Comparison of ENCODE assay signal across 9 mouse cellular contexts in genomic region chr3:96414126-96414950, GRCm38 (mm10). TPM values are rescaled to one million over a fixed set of nuclear protein-coding genes. Genes with fewer than 3 reads are reported as not detected.
DNase-seq lines count a peak whose midpoint lies in the region; ATAC-seq and TF ChIP-seq lines count a peak whose summit lies in the region.
"Had no signal": no experiment of that assay in that cellular context is flagged by ENCODE, and none has a peak within 500 bp of the region (broad histone marks: within the 10 kb centered on the region; RNA-seq: fewer than 3 reads in every experiment).

No protein-coding gene starts in this region.

- H3K4me1 ChIP-seq in bone marrow macrophage, adult 2 months (ENCODE audit: control insufficient read depth, insufficient read depth, low read length): peaks cover 8% of the 10 kb centered on the region
- H3K4me1 ChIP-seq in heart, embryonic 12.5 days (replicated peaks): peaks cover 6% of the 10 kb centered on the region
- H3K4me1 ChIP-seq in kidney, postnatal 0 days (replicated peaks; ENCODE audit: insufficient read depth, low read length): no peaks in the 10 kb centered on the region
- H3K4me1 ChIP-seq in liver, embryonic 16.5 days (ENCODE audit: control insufficient read depth, low read depth, low read length): peaks cover 20% of the 10 kb centered on the region
- H3K4me1 ChIP-seq in neural tube, embryonic 12.5 days: peaks cover 3% of the 10 kb centered on the region; the same call in 1 of the 2 replicates
- no peaks in the 10 kb centered on the region for H3K4me1 ChIP-seq in stomach, postnatal 0 days (replicated peaks; ENCODE audit: control insufficient read depth, insufficient read depth)

- ATAC-seq in erythroblast, adult 5-6 weeks (replicated peaks; ENCODE audit: low FRiP score, poor library complexity, severe bottlenecking): peak; percentile 95
- peak; percentile 92 for ATAC-seq in heart, embryonic 12.5 days (ENCODE audit: insufficient number of reproducible peaks, low FRiP score)
- ATAC-seq in kidney, postnatal 0 days (replicated peaks; ENCODE audit: low FRiP score, low read depth): peak; percentile 77
- peak; percentile 86 for ATAC-seq in liver, embryonic 16.5 days (ENCODE audit: low read depth)
- peak; percentile 90 for ATAC-seq in neural tube, embryonic 12.5 days (ENCODE audit: low FRiP score, low read depth)
- peak; percentile 86 for ATAC-seq in stomach, postnatal 0 days (ENCODE audit: low FRiP score, low TSS enrichment)

- H3K4me3 ChIP-seq in bone marrow macrophage, adult 2 months (ENCODE audit: insufficient read depth, low read length): peak overlapping the region; percentile 81
- peak overlapping the region; percentile 71 for H3K4me3 ChIP-seq in heart, embryonic 12.5 days
- peak overlapping the region; percentile 61 for H3K4me3 ChIP-seq in kidney, postnatal 0 days (replicated peaks; ENCODE audit: low read depth, low read length)
- peak overlapping the region; percentile 74 for H3K4me3 ChIP-seq in liver, embryonic 16.5 days (ENCODE audit: low read depth, low read length)
- H3K4me3 ChIP-seq in neural tube, embryonic 12.5 days: peak overlapping the region; percentile 67
- peak overlapping the region; percentile 62 for H3K4me3 ChIP-seq in stomach, postnatal 0 days (ENCODE audit: low read depth, low read length)

- peak overlapping the region; percentile 87 for H3K27ac ChIP-seq in bone marrow macrophage, adult 2 months (ENCODE audit: insufficient read depth, low read depth, low read length)
- peak overlapping the region; percentile 64 for H3K27ac ChIP-seq in heart, embryonic 12.5 days (ENCODE audit: poor library complexity, severe bottlenecking)
- peak overlapping the region; percentile 87 for H3K27ac ChIP-seq in kidney, postnatal 0 days
- peak overlapping the region; percentile 81 for H3K27ac ChIP-seq in liver, embryonic 16.5 days (ENCODE audit: low read length)
- H3K27ac ChIP-seq in neural tube, embryonic 12.5 days: peak overlapping the region; percentile 85
- H3K27ac ChIP-seq in stomach, postnatal 0 days (replicated peaks): peak overlapping the region; percentile 90

- H3K4me2 ChIP-seq in heart, embryonic 12.5 days: peak overlapping the region; percentile 96
- peak overlapping the region; percentile 97 for H3K4me2 ChIP-seq in kidney, postnatal 0 days (ENCODE audit: low read length)
- H3K4me2 ChIP-seq in liver, embryonic 16.5 days (ENCODE audit: low read depth, low read length): peak overlapping the region; percentile 81
- H3K4me2 ChIP-seq in neural tube, embryonic 12.5 days (replicated peaks): peak overlapping the region; percentile 78
- H3K4me2 ChIP-seq in stomach, postnatal 0 days (replicated peaks; ENCODE audit: low read depth): peak overlapping the region; percentile 91

- H3K9me3 ChIP-seq in heart, embryonic 12.5 days (replicated peaks): no peaks in the 10 kb centered on the region
- no peaks in the 10 kb centered on the region for H3K9me3 ChIP-seq in kidney, postnatal 0 days (replicated peaks; ENCODE audit: low read length)
- H3K9me3 ChIP-seq in liver, embryonic 16.5 days (replicated peaks; ENCODE audit: control insufficient read depth, low read length): no peaks in the 10 kb centered on the region
- H3K9me3 ChIP-seq in neural tube, embryonic 12.5 days: no peaks in the 10 kb centered on the region
- H3K9me3 ChIP-seq in stomach, postnatal 0 days (ENCODE audit: control insufficient read depth, low read length): no peaks in the 10 kb centered on the region

- H3K9ac ChIP-seq in heart, embryonic 12.5 days: peak overlapping the region; percentile 90
- peak overlapping the region; percentile 84 for H3K9ac ChIP-seq in kidney, postnatal 0 days (ENCODE audit: low read depth, low read length)
- H3K9ac ChIP-seq in liver, embryonic 16.5 days (ENCODE audit: low read depth, low read length): peak overlapping the region; percentile 77
- H3K9ac ChIP-seq in neural tube, embryonic 12.5 days: peak overlapping the region; percentile 89
- peak overlapping the region; percentile 90 for H3K9ac ChIP-seq in stomach, postnatal 0 days (ENCODE audit: low read length)

- no peak for TF ChIP-seq CTCF in bone marrow macrophage, adult 2 months (IDR thresholded peaks at IDR 0.05; ENCODE audit: low read depth, low read length)
- no peak for TF ChIP-seq CTCF in kidney, postnatal 0 days (IDR thresholded peaks at IDR 0.05; ENCODE audit: low read depth)
- no peak for TF ChIP-seq CTCF in stomach, postnatal 0 days (IDR thresholded peaks at IDR 0.05; ENCODE audit: low read depth)

- no peaks in the 10 kb centered on the region for H3K36me3 ChIP-seq in heart, embryonic 12.5 days
- H3K36me3 ChIP-seq in kidney, postnatal 0 days (ENCODE audit: insufficient read depth, low read length): no peaks in the 10 kb centered on the region
- no peaks in the 10 kb centered on the region for H3K36me3 ChIP-seq in liver, embryonic 16.5 days (ENCODE audit: control insufficient read depth, insufficient read depth)
- no peaks in the 10 kb centered on the region for H3K36me3 ChIP-seq in neural tube, embryonic 12.5 days
- no peaks in the 10 kb centered on the region for H3K36me3 ChIP-seq in stomach, postnatal 0 days (ENCODE audit: control insufficient read depth, insufficient read depth, low read length)

- peaks cover 16% of the 10 kb centered on the region for H3K27me3 ChIP-seq in heart, embryonic 12.5 days (replicated peaks)
- peaks cover 15% of the 10 kb centered on the region for H3K27me3 ChIP-seq in kidney, postnatal 0 days (ENCODE audit: insufficient read depth, low read length)
- H3K27me3 ChIP-seq in liver, embryonic 16.5 days (ENCODE audit: control insufficient read depth, insufficient read depth, low read depth, low read length): peaks cover 17% of the 10 kb centered on the region
- peaks cover 20% of the 10 kb centered on the region for H3K27me3 ChIP-seq in neural tube, embryonic 12.5 days (replicated peaks)
- 0 out of 2 replicates have a peak, but pooled peaks cover under 1% of the 10 kb centered on the region for H3K27me3 ChIP-seq in stomach, postnatal 0 days (ENCODE audit: control insufficient read depth, insufficient read depth, low read length)

- TF ChIP-seq POLR2A in bone marrow macrophage, adult 2 months (IDR thresholded peaks at IDR 0.05; ENCODE audit: borderline replicate concordance, low read depth, low read length): 0 out of 2 replicates have a peak, but pooled peaks have one; percentile 88

- under 1% methylated on average over 64 of the region's 64 CpGs for WGBS in heart, embryonic 12.5 days
- 2% methylated on average over 64 of the region's 64 CpGs for WGBS in kidney, postnatal 0 days
- WGBS in liver, embryonic 16.5 days (ENCODE audit: insufficient replicate concordance): under 1% methylated on average over 64 of the region's 64 CpGs
- WGBS in neural tube, embryonic 12.5 days: under 1% methylated on average over 64 of the region's 64 CpGs
- 1% methylated on average over 64 of the region's 64 CpGs for WGBS in stomach, postnatal 0 days

- peak; percentile 84 for DNase-seq in CD4-positive helper T cell, adult 2 months (ENCODE audit: low read depth, low spot score)
- peak; percentile 74 for DNase-seq in kidney, postnatal 0 days (ENCODE audit: low spot score)
- peak; percentile 82 for DNase-seq in stomach, postnatal 0 days (ENCODE audit: low spot score)

- no peak for TF ChIP-seq EP300 in stomach, postnatal 0 days (optimal IDR thresholded peaks at IDR 0.05)

RNA-seq across cellular contexts. Expression of gene BC107364, which starts 37.8 kb away (rescaled TPM):
- polyA plus RNA-seq in bone marrow macrophage, adult 2 months (2012; ENCODE audit: insufficient read depth, insufficient read length, missing spikeins): not detected in 2 replicates
- total RNA-seq in erythroblast, adult 5-6 weeks (2015; ENCODE audit: low replicate concordance): not detected in 2 replicates
- not detected in 2 replicates for total RNA-seq in erythroblast, adult 5-6 weeks (2017; ENCODE audit: low replicate concordance)
- 0.72 and 0.87 TPM in 2 replicates for polyA plus RNA-seq in heart, embryonic 12.5 days (2016; fragmentation: Nextera tagmentation; extraction: Ambion mirVana)
- 0.40 and 0.51 TPM in 2 replicates for polyA plus RNA-seq in kidney, postnatal 0 days (2015; fragmentation: Nextera tagmentation; extraction: Ambion mirVana)
- polyA plus RNA-seq in liver, embryonic 16.5 days (2015; fragmentation: Nextera tagmentation; extraction: Ambion mirVana): not detected in 2 replicates
- not detected in 2 replicates for polyA plus RNA-seq in neural tube, embryonic 12.5 days (2016; fragmentation: Nextera tagmentation; extraction: Ambion mirVana)
- polyA plus RNA-seq in stomach, postnatal 0 days (2015; fragmentation: Nextera tagmentation; extraction: Ambion mirVana): 0.18 and 0.36 TPM in 2 replicates
- polyA plus RNA-seq: gonadal fat pad, adult 2 months had no signal

Comparison
In these comparisons a context has a peak if more than half of its experiments do, and no peak if none do; other contexts are left out.
1. Peak in every context shown above with its lines: DNase-seq, ATAC-seq, H3K4me3 ChIP-seq and H3K27ac ChIP-seq.